Mouse (Mus musculus): ENCODE results near the gene Cnn1. TPM values are rescaled to one million over a fixed set of nuclear protein-coding genes. Genes with fewer than 3 reads are reported as not detected.
A peak's percentile ranks its signal among the peaks of the same experiment; 100 is the strongest.

Gene Cnn1
- polyA plus RNA-seq, 1 experiment from 2014 or later: 0.68 TPM

DNA sequence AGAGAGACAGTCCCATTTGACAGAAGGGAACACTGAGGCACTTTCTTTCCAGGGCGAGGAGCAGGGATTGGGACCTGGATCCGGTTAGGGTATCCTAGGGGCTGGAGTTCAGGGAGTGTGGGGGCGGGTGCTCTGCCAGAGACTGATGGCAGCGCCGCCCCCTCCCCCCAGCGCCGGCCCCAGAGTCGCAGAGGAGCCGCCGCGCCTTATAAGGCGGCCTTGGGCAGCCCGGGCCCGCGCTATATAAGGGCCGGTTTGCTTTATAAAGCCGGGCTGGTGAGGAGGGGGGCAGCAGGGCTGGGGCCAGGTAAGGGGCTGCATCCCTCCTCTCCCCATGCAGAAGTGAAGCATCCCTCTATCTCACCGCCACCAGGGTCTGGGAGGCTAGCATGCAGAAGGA lies 906 bp downstream of the Cnn1 start:
- Histone ChIP-seq H3K9me3 (ENCODE audit: low read length) (no peaks in the 10 kb centered on the region), H3K4me1 (ENCODE audit: insufficient read depth) (peaks cover 4% of the 10 kb centered on the region; the same call in 1 of the 2 replicates), H3K4me2 (ENCODE audit: low read depth, low read length) (no peak overlapping the region), H3K36me3 (replicated peaks; ENCODE audit: insufficient read depth, low read length) (no peaks in the 10 kb centered on the region), H3K27ac (ENCODE audit: low read depth) (no peak overlapping the region), H3K27me3 (ENCODE audit: insufficient read depth, low read length) (peaks cover 25% of the 10 kb centered on the region), H3K9ac (replicated peaks) (no peak overlapping the region), H3K4me3 (ENCODE audit: low read depth, low read length) (no peak overlapping the region)
- DNase-seq: no peak
- ATAC-seq: no peak
- WGBS (ENCODE audit: insufficient replicate concordance): 7% methylated on average over 17 of the region's 18 CpGs
- TF ChIP-seq CTCF (IDR thresholded peaks at IDR 0.05; ENCODE audit: low read depth) (no peak), EP300 (IDR thresholded peaks at IDR 0.05; ENCODE audit: low read depth) (no peak)

DNA sequence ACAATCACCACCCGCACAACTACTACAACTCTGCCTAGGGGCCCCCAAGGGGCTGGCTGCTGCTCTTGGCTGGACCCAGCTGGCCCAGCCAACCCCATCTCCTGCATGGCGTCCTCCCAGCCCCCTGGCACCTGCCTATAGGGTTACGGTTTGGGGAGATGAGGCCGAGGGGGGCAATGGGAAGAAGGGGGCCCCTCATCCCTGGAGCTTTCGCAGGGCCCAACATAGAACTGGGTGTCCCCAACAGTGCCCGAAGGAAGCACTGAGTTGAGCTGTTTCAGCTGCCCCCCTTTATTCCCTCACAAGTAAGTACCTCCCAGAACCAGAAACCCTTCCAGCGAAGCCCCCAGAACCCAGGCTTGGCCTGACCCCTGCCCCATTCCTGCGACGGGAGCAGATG lies 9.2 kb downstream of the Cnn1 start:
- Histone ChIP-seq H3K4me3 (ENCODE audit: low read depth, low read length) (no peak overlapping the region), H3K27me3 (ENCODE audit: insufficient read depth, low read length) (no peaks in the 10 kb centered on the region), H3K9ac (replicated peaks) (no peak overlapping the region), H3K27ac (ENCODE audit: low read depth) (0 out of 2 replicates have a peak overlapping the region, but pooled peaks have one; percentile 44), H3K36me3 (replicated peaks; ENCODE audit: insufficient read depth, low read length) (peaks cover 27% of the 10 kb centered on the region), H3K4me1 (ENCODE audit: insufficient read depth) (no peaks in the 10 kb centered on the region), H3K9me3 (ENCODE audit: low read length) (no peaks in the 10 kb centered on the region), H3K4me2 (ENCODE audit: low read depth, low read length) (no peak overlapping the region)
- ATAC-seq: no peak; the same call in 1 of the 2 replicates
- no peak for DNase-seq
- 82% methylated on average over 9 of the region's 9 CpGs for WGBS (ENCODE audit: insufficient replicate concordance)
- no peak for TF ChIP-seq CTCF (IDR thresholded peaks at IDR 0.05; ENCODE audit: low read depth)
- TF ChIP-seq EP300 (IDR thresholded peaks at IDR 0.05; ENCODE audit: low read depth): no peak

GRCm38 (mm10) chr9:22115635-22116034 lies 16.6 kb downstream of the Cnn1 start:
- WGBS (ENCODE audit: insufficient replicate concordance): 90% methylated on average over 4 of the region's 4 CpGs
- peak overlapping the region; percentile 89 for H3K9ac ChIP-seq (replicated peaks)

DNA sequence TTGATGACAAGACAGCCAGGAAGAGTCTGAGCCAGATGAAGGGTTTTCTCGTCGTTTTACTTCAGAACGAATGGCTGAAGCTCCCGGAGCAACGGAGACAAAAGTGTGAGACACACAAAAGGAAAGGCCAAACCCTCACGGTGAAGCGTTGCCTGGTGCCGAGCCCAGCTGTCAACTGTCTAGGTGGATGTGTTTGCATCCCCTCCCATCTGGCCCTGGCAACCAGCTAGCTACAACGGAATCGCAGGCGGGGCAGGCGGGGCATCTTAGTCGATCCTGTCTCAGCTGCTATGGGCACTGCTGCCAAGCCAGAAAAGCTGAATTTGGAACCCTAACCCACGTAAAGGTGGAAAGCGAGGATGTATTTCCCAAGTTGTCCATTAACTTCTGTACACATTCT lies 17.1 kb downstream of the Cnn1 start:
- Histone ChIP-seq H3K4me2 (ENCODE audit: low read depth, low read length) (peak overlapping the region; percentile 97), H3K9me3 (ENCODE audit: low read length) (no peaks in the 10 kb centered on the region), H3K9ac (replicated peaks) (peak overlapping the region; percentile 89), H3K4me3 (ENCODE audit: low read depth, low read length) (peak overlapping the region; percentile 86), H3K27ac (ENCODE audit: low read depth) (peak overlapping the region; percentile 83; the same call in 1 of the 2 replicates), H3K36me3 (replicated peaks; ENCODE audit: insufficient read depth, low read length) (peaks cover 32% of the 10 kb centered on the region), H3K27me3 (ENCODE audit: insufficient read depth, low read length) (no peaks in the 10 kb centered on the region), H3K4me1 (ENCODE audit: insufficient read depth) (peaks cover 38% of the 10 kb centered on the region)
- WGBS (ENCODE audit: insufficient replicate concordance): 22% methylated on average over 15 of the region's 15 CpGs
- DNase-seq: peak; percentile 61
- no peak for ATAC-seq
- TF ChIP-seq EP300 (IDR thresholded peaks at IDR 0.05; ENCODE audit: low read depth): no peak
- no peak for TF ChIP-seq CTCF (IDR thresholded peaks at IDR 0.05; ENCODE audit: low read depth)

More at GRCm38 (mm10) chr9:22115635-22116034, 16.6 kb downstream of the Cnn1 start:
- Histone ChIP-seq H3K4me1 (ENCODE audit: insufficient read depth) (peaks cover 34% of the 10 kb centered on the region), H3K36me3 (replicated peaks; ENCODE audit: insufficient read depth, low read length) (peaks cover 35% of the 10 kb centered on the region), H3K9me3 (ENCODE audit: low read length) (no peaks in the 10 kb centered on the region), H3K4me2 (ENCODE audit: low read depth, low read length) (peak overlapping the region; percentile 97), H3K4me3 (ENCODE audit: low read depth, low read length) (peak overlapping the region; percentile 86), H3K27ac (ENCODE audit: low read depth) (no peak overlapping the region), H3K27me3 (ENCODE audit: insufficient read depth, low read length) (no peaks in the 10 kb centered on the region)
- TF ChIP-seq CTCF (IDR thresholded peaks at IDR 0.05; ENCODE audit: low read depth) (no peak), EP300 (IDR thresholded peaks at IDR 0.05; ENCODE audit: low read depth) (no peak)
- no peak for ATAC-seq
- DNase-seq: no peak

GRCm38 (mm10) chr9:22116740-22117426 lies 17.9 kb downstream of the Cnn1 start, which contains the start of gene Elof1:
Elof1 (minus strand) TSS chr9:22117172.
- Histone ChIP-seq H3K27me3 (ENCODE audit: insufficient read depth, low read length) (no peaks in the 10 kb centered on the region), H3K36me3 (replicated peaks; ENCODE audit: insufficient read depth, low read length) (peaks cover 27% of the 10 kb centered on the region), H3K4me2 (ENCODE audit: low read depth, low read length) (peak within 1 kb of the TSS; percentile 97), H3K4me1 (ENCODE audit: insufficient read depth) (peaks cover 45% of the 10 kb centered on the region), H3K27ac (ENCODE audit: low read depth) (peak within 1 kb of the TSS; percentile 83), H3K4me3 (ENCODE audit: low read depth, low read length) (peak within 1 kb of the TSS; percentile 86), H3K9ac (replicated peaks) (peak within 1 kb of the TSS; percentile 89), H3K9me3 (ENCODE audit: low read length) (no peaks in the 10 kb centered on the region)
- WGBS (ENCODE audit: insufficient replicate concordance): 1% methylated on average over 44 of the region's 52 CpGs
- TF ChIP-seq CTCF (IDR thresholded peaks at IDR 0.05; ENCODE audit: low read depth) (no peak), EP300 (IDR thresholded peaks at IDR 0.05; ENCODE audit: low read depth) (peak; percentile 40; the same call in 1 of the 2 replicates)
- ATAC-seq (peak; percentile 93), DNase-seq (peak; percentile 94)

DNA sequence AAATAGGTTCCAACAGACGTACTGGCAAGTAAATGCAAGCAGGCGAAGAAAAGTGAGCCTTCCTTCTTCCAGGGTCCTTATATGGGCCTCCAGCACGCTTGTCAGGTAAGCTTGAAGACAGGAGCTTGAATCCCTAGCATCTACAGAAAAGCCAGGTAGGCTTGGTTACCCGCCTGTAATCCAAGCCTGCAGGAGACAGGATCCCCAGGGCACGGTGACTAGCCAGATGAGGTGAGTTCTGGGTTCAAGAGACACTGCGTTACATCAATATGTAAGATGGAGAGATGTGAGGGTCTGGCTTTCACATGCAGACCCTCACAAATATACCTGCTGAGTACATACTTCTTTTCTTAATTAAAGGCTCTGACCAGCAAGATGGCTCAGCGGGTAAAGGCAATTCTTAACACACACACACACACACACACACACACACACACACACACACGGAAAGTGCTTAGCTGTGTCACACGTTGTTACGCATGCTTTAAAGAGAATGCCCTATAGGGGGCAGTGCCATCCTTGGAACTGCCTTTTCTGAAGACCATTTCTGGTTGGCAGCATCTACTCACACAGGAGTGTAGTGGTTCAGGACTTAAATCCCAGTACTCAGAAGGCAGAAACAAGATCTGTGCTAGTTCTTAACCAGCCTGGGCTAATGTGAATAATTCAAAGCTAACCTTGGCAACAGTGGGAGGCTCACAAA lies 18.9 kb downstream of the Cnn1 start:
- DNase-seq (peak; percentile 78), ATAC-seq (peak; percentile 18; the same call in 1 of the 2 replicates)
- TF ChIP-seq EP300 (IDR thresholded peaks at IDR 0.05; ENCODE audit: low read depth) (no peak), CTCF (IDR thresholded peaks at IDR 0.05; ENCODE audit: low read depth) (peak; percentile 93)
- H3K4me1 ChIP-seq (ENCODE audit: insufficient read depth): peaks cover 55% of the 10 kb centered on the region
- H3K27ac ChIP-seq (ENCODE audit: low read depth): peak overlapping the region; percentile 68
- peak overlapping the region; percentile 97 for H3K4me2 ChIP-seq (ENCODE audit: low read depth, low read length)
- no peaks in the 10 kb centered on the region for H3K27me3 ChIP-seq (ENCODE audit: insufficient read depth, low read length)
- peak overlapping the region; percentile 86 for H3K4me3 ChIP-seq (ENCODE audit: low read depth, low read length)
- H3K9me3 ChIP-seq (ENCODE audit: low read length): no peaks in the 10 kb centered on the region
- WGBS (ENCODE audit: insufficient replicate concordance): 36% methylated on average over 10 of the region's 10 CpGs
- peaks cover 17% of the 10 kb centered on the region for H3K36me3 ChIP-seq (replicated peaks; ENCODE audit: insufficient read depth, low read length)
- no peak overlapping the region for H3K9ac ChIP-seq (replicated peaks)
